In genomic region chrX:117102359-117102758, GRCm38 (mm10) we compare ENCODE assay signal across 25 mouse cellular contexts.
"Had no signal": no experiment of that assay in that cellular context is flagged by ENCODE, and none has a peak within 500 bp of the region (broad histone marks: within the 10 kb centered on the region; RNA-seq: fewer than 3 reads in every experiment).

No protein-coding gene starts in this region.

- H3K4me1 ChIP-seq: embryonic facial prominence, embryonic 10.5 days; embryonic facial prominence, embryonic 12.5 days; embryonic facial prominence, embryonic 13.5 days; embryonic facial prominence, embryonic 15.5 days; forebrain, embryonic 10.5 days; forebrain, embryonic 12.5 days; forebrain, embryonic 13.5 days; forebrain, embryonic 15.5 days had no signal

- H3K27ac ChIP-seq: embryonic facial prominence, embryonic 10.5 days; embryonic facial prominence, embryonic 12.5 days; embryonic facial prominence, embryonic 13.5 days; embryonic facial prominence, embryonic 15.5 days; forebrain, embryonic 10.5 days; forebrain, embryonic 12.5 days; forebrain, embryonic 13.5 days; forebrain, embryonic 15.5 days; gastrocnemius, adult 2 months; heart, adult 2 months had no signal

- H3K27me3 ChIP-seq: embryonic facial prominence, embryonic 12.5 days; embryonic facial prominence, embryonic 13.5 days; embryonic facial prominence, embryonic 15.5 days; forebrain, embryonic 12.5 days; forebrain, embryonic 13.5 days; forebrain, embryonic 15.5 days had no signal

- H3K9ac ChIP-seq: embryonic facial prominence, embryonic 12.5 days; embryonic facial prominence, embryonic 13.5 days; embryonic facial prominence, embryonic 15.5 days; forebrain, embryonic 12.5 days; forebrain, embryonic 13.5 days; forebrain, embryonic 15.5 days; forebrain, postnatal 0 days had no signal

- H3K36me3 ChIP-seq: embryonic facial prominence, embryonic 10.5 days; embryonic facial prominence, embryonic 12.5 days; embryonic facial prominence, embryonic 13.5 days; embryonic facial prominence, embryonic 15.5 days; forebrain, embryonic 10.5 days; forebrain, embryonic 12.5 days; forebrain, embryonic 15.5 days had no signal

- DNase-seq: cerebellum, adult 9-10 months; cerebellum, adult 9-11 months; cerebellum, postnatal 10 days; cerebellum, postnatal 14 days; cerebellum, postnatal 25 days; cerebellum, postnatal 36 days; embryo, embryonic 11 days; forebrain, postnatal 0 days; gastrocnemius, adult 2 months; gastrocnemius, postnatal 10 days; gastrocnemius, postnatal 14 days; gastrocnemius, postnatal 25 days; gastrocnemius, postnatal 36 days; heart, adult 11 months; heart, adult 18-20 months; heart, adult 2 months had no signal

- H3K9me3 ChIP-seq: embryonic facial prominence, embryonic 10.5 days; embryonic facial prominence, embryonic 12.5 days; embryonic facial prominence, embryonic 13.5 days; embryonic facial prominence, embryonic 15.5 days; forebrain, embryonic 10.5 days; forebrain, embryonic 12.5 days; forebrain, embryonic 13.5 days; forebrain, embryonic 15.5 days had no signal

- H3K4me3 ChIP-seq: embryonic facial prominence, embryonic 10.5 days; embryonic facial prominence, embryonic 12.5 days; embryonic facial prominence, embryonic 13.5 days; embryonic facial prominence, embryonic 15.5 days; erythroblast, embryonic 14.5 days; forebrain, embryonic 10.5 days; forebrain, embryonic 12.5 days; forebrain, embryonic 13.5 days; forebrain, embryonic 15.5 days; gastrocnemius, adult 2 months; heart, adult 2 months had no signal
